Mouse (Mus musculus) midbrain, embryonic 12.5 days (tissue): ENCODE measurements around the gene Xntrpc. TPM values are rescaled to one million over a fixed set of nuclear protein-coding genes. Genes with fewer than 3 reads are reported as not detected.
"Not testable (repeated sequence)": the region's sequence is repeated elsewhere in the genome, so short reads cannot be mapped to it uniquely, and the experiment has no call there.

Source experiments
- ATAC-seq: fragments of 200-750 bp; cut with Nextera tagmentation; 2 replicates; pipeline ENCODE4 v1.8.0; 2017; ENCODE audit warnings: low read depth, moderate TSS enrichment, moderate library complexity; ENCODE audit not compliant: low FRiP score
- H3K27ac ChIP-seq: fragments of 300-500 bp; sonication (generic); replicated peaks from 2 replicates; pipeline ENCODE4 v1.5.1; 2016; ENCODE audit warnings: mild to moderate bottlenecking
- H3K27me3 ChIP-seq: fragments of 300-500 bp; sonication (generic); 2 replicates; pipeline ENCODE4 v1.6.1; 2016; ENCODE audit warnings: mild to moderate bottlenecking
- H3K36me3 ChIP-seq: fragments of 300-500 bp; sonication (generic); 2 replicates; pipeline ENCODE4 v1.6.1; 2016
- H3K4me1 ChIP-seq: fragments of 300-500 bp; sonication (generic); 2 replicates; pipeline ENCODE4 v1.6.1; 2016
- H3K4me2 ChIP-seq: fragments of 300-500 bp; sonication (generic); replicated peaks from 2 replicates; pipeline ENCODE4 v1.6.1; 2016; ENCODE audit warnings: mild to moderate bottlenecking, moderate library complexity
- H3K4me3 ChIP-seq: fragments of 300-500 bp; sonication (generic); 2 replicates; pipeline ENCODE4 v1.5.1; 2016; ENCODE audit warnings: mild to moderate bottlenecking
- H3K9ac ChIP-seq: fragments of 300-500 bp; sonication (generic); replicated peaks from 2 replicates; pipeline ENCODE4 v1.6.1; 2016; ENCODE audit warnings: mild to moderate bottlenecking, moderate library complexity
- H3K9me3 ChIP-seq: fragments of 300-500 bp; sonication (generic); 2 replicates; pipeline ENCODE4 v1.6.1; 2016; ENCODE audit warnings: mild to moderate bottlenecking
- WGBS: fragments of 180-500 bp; shearing (Covaris S2); methylation state at CpG from one replicate; pipeline ENCODE4 v1.1.7; 2016; 5-methylcytosine and 5-hydroxymethylcytosine counted together
- polyA plus RNA-seq: library from polyadenylated mRNA; unstranded; fragments of >200 nt; fragmentation: Nextera tagmentation; extraction: Ambion mirVana; gene quantifications from 2 replicates; pipeline ENCODE4 v1.2.1, GENCODE M21; 2016

Xntrpc gene
- polyA plus RNA-seq, 1 experiment from 2014 or later: 2.2 TPM

DNA sequence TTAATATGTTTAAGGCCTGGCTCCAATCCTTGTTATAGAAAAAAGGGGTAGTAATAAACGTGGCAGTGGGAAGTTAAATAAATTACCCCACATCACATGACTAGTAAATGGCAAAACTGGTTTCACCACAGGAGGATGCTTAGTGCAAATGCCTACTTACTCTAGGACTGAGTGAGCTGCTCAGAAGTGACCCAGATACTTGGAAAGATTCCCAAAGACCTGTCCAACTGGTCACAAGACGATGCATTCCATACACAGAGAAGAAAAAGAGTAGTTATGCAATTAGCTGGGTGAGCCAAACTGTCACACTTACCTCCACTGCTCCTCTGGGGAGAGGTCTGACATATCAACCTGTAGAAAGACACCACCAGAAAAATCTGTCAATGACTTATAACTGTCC is 23.2 kb upstream of the Xntrpc start:
- no peaks in the 10 kb centered on the region for H3K9me3 ChIP-seq
- peaks cover 49% of the 10 kb centered on the region for H3K36me3 ChIP-seq
- no peak overlapping the region for H3K9ac ChIP-seq
- H3K4me3 ChIP-seq: no peak overlapping the region
- H3K27ac ChIP-seq: no peak overlapping the region
- no peak overlapping the region for H3K4me2 ChIP-seq
- WGBS: 88% methylated on average over 2 of the region's 2 CpGs
- H3K27me3 ChIP-seq: no peaks in the 10 kb centered on the region
- ATAC-seq: no peak
- H3K4me1 ChIP-seq: no peaks in the 10 kb centered on the region

DNA sequence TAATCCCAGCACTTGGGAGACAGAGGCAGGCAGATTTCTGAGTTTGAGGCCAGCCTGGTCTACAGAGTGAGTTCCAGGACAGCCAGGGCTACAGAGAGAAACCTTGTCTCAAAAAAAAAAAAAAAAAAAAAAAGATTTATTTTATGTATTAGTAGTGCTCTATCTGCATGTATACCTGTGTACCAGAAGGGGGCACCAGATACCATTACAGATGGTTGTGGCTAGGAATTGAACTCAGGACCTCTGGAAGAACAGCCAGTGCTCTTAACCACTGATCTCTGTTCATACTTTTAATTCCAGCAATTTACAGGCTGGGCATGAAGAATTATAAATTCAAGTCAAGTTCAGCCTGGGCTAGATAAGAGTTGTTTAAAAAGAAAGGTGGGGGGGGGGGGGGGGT is 17.0 kb upstream of the Xntrpc start:
- H3K27me3 ChIP-seq, H3K4me1 ChIP-seq, H3K9ac ChIP-seq, ATAC-seq, H3K27ac ChIP-seq, H3K4me2 ChIP-seq, H3K9me3 ChIP-seq, H3K4me3 ChIP-seq: not testable (repeated sequence)
- H3K36me3 ChIP-seq: peaks cover 11% of the 10 kb centered on the region; the same call in 1 of the 2 replicates

DNA sequence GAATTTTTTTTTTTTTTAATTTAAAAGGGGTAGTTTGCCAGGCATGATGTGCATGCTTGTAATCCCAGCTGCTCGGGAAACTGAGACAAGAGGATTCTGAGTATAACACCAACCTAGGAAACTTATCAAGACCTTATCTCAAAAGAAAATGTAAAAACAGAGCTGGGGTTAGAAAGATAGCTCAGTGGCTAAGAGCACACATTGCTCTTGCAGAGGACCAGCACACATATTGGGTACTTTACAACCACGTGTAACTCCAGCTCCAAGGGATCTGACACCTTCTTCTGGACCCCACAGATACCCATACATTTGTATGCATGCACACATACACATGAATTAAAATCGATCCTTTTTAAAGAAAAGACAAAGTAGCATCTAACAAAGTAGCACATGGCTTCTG is 4.2 kb upstream of the Xntrpc start:
- no peak overlapping the region for H3K4me2 ChIP-seq
- peaks cover 15% of the 10 kb centered on the region for H3K36me3 ChIP-seq
- no peak for ATAC-seq
- no peak overlapping the region for H3K27ac ChIP-seq
- H3K9ac ChIP-seq: no peak overlapping the region
- no peaks in the 10 kb centered on the region for H3K9me3 ChIP-seq
- no peak overlapping the region for H3K4me3 ChIP-seq
- peaks cover 18% of the 10 kb centered on the region for H3K4me1 ChIP-seq
- 93% methylated on average over 3 of the region's 3 CpGs for WGBS
- H3K27me3 ChIP-seq: no peaks in the 10 kb centered on the region

DNA sequence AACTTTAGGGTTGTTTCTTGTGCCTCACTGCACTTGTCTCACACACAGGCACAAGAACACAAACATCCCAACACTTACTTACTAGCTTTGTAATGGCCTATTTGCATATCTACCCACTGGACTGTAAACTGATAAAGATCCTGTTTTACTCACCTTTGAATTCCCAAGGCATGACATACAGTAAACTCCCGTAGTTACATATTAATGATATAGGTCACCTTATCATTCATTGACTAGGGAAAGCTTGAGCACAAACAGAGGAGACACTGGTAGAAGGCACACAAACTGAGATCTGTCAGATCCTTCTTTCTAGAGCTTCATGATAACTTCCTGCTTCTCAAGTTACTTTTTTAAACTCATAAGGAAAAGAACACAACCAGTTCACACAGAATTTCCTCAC is 3.3 kb upstream of the Xntrpc start:
- WGBS: 98% methylated on average over 1 of the region's 1 CpGs
- Histone ChIP-seq H3K36me3 (peaks cover 13% of the 10 kb centered on the region), H3K27ac (no peak overlapping the region), H3K9ac (no peak overlapping the region), H3K27me3 (no peaks in the 10 kb centered on the region), H3K9me3 (no peaks in the 10 kb centered on the region), H3K4me1 (peaks cover 22% of the 10 kb centered on the region), H3K4me3 (no peak overlapping the region), H3K4me2 (no peak overlapping the region)
- no peak for ATAC-seq

DNA sequence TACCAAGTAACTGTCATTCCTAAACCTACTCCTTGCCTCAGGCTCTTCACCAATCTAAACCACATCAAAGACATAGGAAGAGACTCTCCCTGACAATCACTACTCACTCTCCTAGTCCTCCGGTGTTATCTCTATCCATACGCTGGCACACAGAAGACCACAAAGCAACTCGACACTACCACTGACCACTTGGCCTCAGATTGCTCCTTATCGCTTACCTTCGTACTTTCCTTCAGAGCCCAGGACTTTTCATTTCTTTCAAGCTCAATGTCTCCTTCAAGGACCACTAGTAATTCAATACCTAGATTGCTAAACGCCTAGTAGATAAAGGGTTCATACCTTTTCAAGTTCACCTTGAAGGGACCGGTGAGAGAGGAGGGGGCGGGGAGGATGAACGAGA is 1.6 kb upstream of the Xntrpc start:
- no peaks in the 10 kb centered on the region for H3K9me3 ChIP-seq
- WGBS: 93% methylated on average over 9 of the region's 9 CpGs
- H3K4me2 ChIP-seq: peak overlapping the region; percentile 72
- no peak for ATAC-seq
- H3K4me1 ChIP-seq: peaks cover 22% of the 10 kb centered on the region
- H3K27ac ChIP-seq: no peak overlapping the region
- H3K36me3 ChIP-seq: peaks cover 5% of the 10 kb centered on the region
- peak overlapping the region; percentile 67 for H3K9ac ChIP-seq
- no peaks in the 10 kb centered on the region for H3K27me3 ChIP-seq
- peak overlapping the region; percentile 66 for H3K4me3 ChIP-seq

DNA sequence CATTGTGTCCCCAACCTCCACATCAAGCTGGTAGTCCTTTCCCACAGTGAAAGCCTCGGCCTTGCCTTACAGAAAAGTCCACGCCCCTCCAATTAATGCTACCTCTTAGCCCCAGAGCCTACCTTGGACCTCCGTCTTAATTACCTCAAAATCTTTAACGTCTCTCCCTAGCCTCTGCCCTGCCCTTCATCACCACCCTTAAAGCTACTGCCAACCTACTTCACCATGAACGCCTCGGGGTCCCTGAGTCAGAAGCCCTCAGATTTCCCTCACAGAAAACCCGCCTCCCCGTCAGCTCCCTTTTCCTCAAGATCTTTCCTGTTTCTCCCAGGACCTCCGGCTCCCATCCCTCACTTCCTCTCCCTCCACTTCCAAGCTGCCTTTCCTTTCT is 863 bp upstream of the Xntrpc start:
- 0% methylated on average over 9 of the region's 9 CpGs for WGBS
- Histone ChIP-seq H3K4me3 (peak overlapping the region; percentile 66), H3K9me3 (no peaks in the 10 kb centered on the region), H3K4me1 (peaks cover 22% of the 10 kb centered on the region), H3K27me3 (no peaks in the 10 kb centered on the region), H3K9ac (peak overlapping the region; percentile 67), H3K36me3 (no peaks in the 10 kb centered on the region), H3K27ac (peak overlapping the region; percentile 77), H3K4me2 (peak overlapping the region; percentile 72)
- peak; percentile 39 for ATAC-seq

DNA sequence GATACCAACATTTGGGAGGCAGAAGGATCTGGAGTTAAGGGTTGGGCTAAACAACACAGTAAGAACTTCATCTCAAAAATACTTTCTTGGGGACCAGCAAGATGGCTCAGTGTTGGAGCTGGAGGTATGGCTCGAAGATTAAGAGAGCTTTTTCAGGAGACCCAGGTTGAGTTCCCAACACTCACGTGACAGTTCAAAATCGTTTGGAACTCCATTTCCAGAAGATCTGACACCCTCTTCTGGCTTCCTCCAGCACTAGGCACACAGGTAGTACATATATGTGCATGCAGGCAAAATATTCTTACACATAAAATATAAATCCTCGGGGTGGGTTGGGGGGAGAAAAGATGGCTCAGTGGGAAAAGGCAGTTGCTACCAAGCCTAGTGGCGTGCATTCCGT is 850 bp downstream of the Xntrpc start:
- no peaks in the 10 kb centered on the region for H3K9me3 ChIP-seq
- ATAC-seq: no peak
- WGBS: 83% methylated on average over 6 of the region's 6 CpGs
- peak overlapping the region; percentile 72 for H3K4me2 ChIP-seq
- H3K9ac ChIP-seq: peak overlapping the region; percentile 67; the same call in 1 of the 2 replicates
- no peaks in the 10 kb centered on the region for H3K27me3 ChIP-seq
- H3K36me3 ChIP-seq: no peaks in the 10 kb centered on the region; the same call in 1 of the 2 replicates
- H3K4me3 ChIP-seq: peak overlapping the region; percentile 66
- no peak overlapping the region for H3K27ac ChIP-seq
- H3K4me1 ChIP-seq: peaks cover 22% of the 10 kb centered on the region

DNA sequence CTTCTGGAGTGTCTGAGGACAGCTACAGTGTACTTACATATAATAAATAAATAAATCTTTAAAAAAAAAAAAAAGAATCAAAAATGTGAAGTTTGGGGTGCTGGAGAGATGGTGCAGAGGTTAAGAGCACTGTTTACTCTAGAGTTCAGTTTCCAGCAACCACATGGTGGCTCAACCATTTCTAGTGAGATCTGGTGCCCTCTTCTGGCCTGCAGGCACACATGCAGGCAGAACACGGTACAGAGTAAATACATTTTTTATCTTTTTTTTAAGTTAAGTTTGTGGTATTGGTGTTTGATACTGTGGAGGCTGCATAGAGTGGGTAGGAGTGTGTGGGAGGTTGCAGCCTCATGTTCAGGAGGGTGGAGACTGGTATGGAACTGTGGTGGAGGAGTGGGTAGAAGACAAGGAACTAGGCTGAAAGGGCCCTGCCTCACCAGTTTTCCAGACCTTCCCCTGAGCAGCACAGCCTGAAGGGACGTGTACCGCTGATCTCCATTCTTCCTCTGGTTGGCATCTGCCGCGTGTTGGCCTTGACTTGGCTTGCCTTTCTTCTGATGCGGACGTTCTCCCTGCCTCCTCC is 11.3 kb downstream of the Xntrpc start:
- Histone ChIP-seq H3K27me3 (no peaks in the 10 kb centered on the region), H3K9ac (no peak overlapping the region), H3K4me3 (no peak overlapping the region), H3K36me3 (peaks cover 81% of the 10 kb centered on the region), H3K4me2 (no peak overlapping the region), H3K9me3 (no peaks in the 10 kb centered on the region), H3K27ac (no peak overlapping the region), H3K4me1 (no peaks in the 10 kb centered on the region)
- ATAC-seq: no peak
- WGBS: 79% methylated on average over 7 of the region's 7 CpGs

DNA sequence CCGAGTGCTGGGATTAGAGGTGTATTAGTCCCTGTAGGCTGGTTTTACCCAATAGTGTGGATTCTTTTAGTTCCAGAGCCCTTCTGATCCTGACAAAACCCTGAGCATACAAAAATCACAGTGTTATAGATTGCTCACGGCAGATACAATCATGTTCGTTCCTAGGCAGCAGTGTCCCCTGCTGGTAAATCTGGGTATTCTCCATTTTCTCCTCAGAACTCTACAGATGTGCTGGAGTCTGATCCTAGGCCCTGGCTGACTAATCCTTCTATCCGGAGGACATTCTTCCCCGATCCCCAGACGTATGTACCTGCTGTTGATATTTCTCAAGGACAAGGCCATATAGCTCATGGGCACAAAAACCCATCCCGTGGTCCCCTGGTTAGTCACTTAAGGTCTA is 13.0 kb downstream of the Xntrpc start:
- ATAC-seq: no peak

DNA sequence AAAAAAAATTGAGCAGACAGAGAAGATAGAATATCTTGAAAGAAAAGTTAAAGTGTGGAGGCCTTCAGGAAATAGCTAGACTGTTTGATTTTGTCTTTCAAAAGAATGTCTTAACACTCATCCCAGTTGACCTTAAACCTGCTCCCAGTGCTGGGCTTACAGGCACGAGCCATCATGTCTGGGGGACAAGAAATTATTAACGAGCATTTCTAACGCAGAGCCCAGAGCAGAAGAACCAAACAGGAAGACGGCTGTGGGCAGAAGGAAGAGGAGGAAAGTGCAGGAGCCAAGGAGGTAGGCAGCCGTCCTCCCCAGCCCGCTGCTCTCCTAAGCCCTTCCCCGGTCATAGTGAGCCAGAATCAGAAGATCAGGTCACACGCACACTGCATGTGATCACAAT is 14.8 kb downstream of the Xntrpc start:
- no peaks in the 10 kb centered on the region for H3K27me3 ChIP-seq
- H3K36me3 ChIP-seq: peaks cover 83% of the 10 kb centered on the region
- H3K9me3 ChIP-seq: no peaks in the 10 kb centered on the region
- no peak for ATAC-seq
- WGBS: 96% methylated on average over 8 of the region's 8 CpGs
- no peak overlapping the region for H3K27ac ChIP-seq
- H3K9ac ChIP-seq: no peak overlapping the region
- no peaks in the 10 kb centered on the region for H3K4me1 ChIP-seq
- no peak overlapping the region for H3K4me2 ChIP-seq
- H3K4me3 ChIP-seq: no peak overlapping the region

More for the DNA sequence above, 13.0 kb downstream of the Xntrpc start:
- Histone ChIP-seq H3K4me2 (no peak overlapping the region), H3K4me1 (no peaks in the 10 kb centered on the region), H3K27me3 (no peaks in the 10 kb centered on the region), H3K9me3 (no peaks in the 10 kb centered on the region), H3K36me3 (peaks cover 83% of the 10 kb centered on the region), H3K27ac (no peak overlapping the region), H3K4me3 (no peak overlapping the region), H3K9ac (no peak overlapping the region)
- 80% methylated on average over 7 of the region's 7 CpGs for WGBS

DNA sequence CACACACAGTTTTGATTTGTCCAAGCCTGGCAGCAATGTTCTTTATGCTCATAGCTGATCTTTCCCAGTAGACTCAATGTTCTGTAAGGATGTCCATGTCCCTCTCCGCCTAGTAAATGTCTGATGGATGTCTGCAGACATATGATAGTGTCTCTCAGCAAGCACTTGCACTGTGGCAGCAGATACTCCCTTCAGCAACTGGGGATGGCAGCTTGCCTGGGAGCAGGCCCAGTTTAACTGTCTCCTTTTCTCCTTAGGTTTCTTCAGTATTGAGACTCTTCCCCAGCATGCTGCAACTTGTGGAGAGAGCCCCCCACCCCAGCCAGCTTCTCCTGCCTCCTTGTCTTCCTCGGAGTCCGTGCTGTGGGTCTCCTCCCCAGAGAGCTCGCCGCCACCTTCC is 16.3 kb downstream of the Xntrpc start:
- H3K9ac ChIP-seq: no peak overlapping the region
- H3K4me3 ChIP-seq: no peak overlapping the region
- H3K4me1 ChIP-seq: no peaks in the 10 kb centered on the region
- no peaks in the 10 kb centered on the region for H3K9me3 ChIP-seq
- peaks cover 81% of the 10 kb centered on the region for H3K36me3 ChIP-seq
- H3K4me2 ChIP-seq: no peak overlapping the region
- no peak for ATAC-seq
- no peaks in the 10 kb centered on the region for H3K27me3 ChIP-seq
- H3K27ac ChIP-seq: no peak overlapping the region
- WGBS: 92% methylated on average over 5 of the region's 5 CpGs

DNA sequence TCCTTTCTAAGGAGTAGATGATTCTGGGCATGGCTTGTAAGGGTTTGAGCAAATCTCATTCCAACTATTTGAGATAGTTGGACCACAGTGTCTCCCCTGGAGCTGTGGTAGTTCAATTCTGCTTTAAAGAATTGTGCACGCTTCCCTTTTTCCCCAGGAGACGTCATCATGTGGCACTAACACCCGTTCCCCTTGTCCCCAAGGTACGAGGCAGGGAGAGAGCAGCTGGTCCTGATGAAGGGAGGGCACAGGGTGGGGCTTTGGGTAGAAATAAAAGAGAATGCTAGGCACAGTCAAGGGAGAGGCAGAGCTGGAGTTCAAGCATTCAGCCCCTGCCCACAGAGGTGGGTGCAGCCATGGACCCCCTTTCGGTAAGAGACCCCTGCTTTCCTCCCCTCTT is 17.3 kb downstream of the Xntrpc start, which contains the start of gene Trpc2:
Gene Trpc2, plus strand, starts transcription at position 301 of the 400 bp plus-strand sequence.
- H3K36me3 ChIP-seq: peaks cover 71% of the 10 kb centered on the region
- 86% methylated on average over 5 of the region's 5 CpGs for WGBS
- H3K9me3 ChIP-seq: no peaks in the 10 kb centered on the region
- H3K4me2 ChIP-seq: no peak within 1 kb of the TSS
- H3K9ac ChIP-seq: no peak within 1 kb of the TSS
- ATAC-seq: no peak
- no peak within 1 kb of the TSS for H3K4me3 ChIP-seq
- H3K27me3 ChIP-seq: no peaks in the 10 kb centered on the region
- H3K27ac ChIP-seq: no peak within 1 kb of the TSS
- H3K4me1 ChIP-seq: no peaks in the 10 kb centered on the region
